Mouse (Mus musculus): ENCODE measurements around the gene Wwox. TPM values are rescaled to one million over a fixed set of nuclear protein-coding genes. Genes with fewer than 3 reads are reported as not detected.

Gene Wwox
- polyA plus RNA-seq, 1 experiment = 11.3 TPM

- Histone ChIP-seq H3K4me1 (ENCODE audit: control insufficient read depth, insufficient read depth, low read length) (no peaks in the 10 kb centered on the region), H3K4me3 (ENCODE audit: low read depth, low read length) (no peak overlapping the region), H3K9ac (ENCODE audit: low read depth, poor library complexity, severe bottlenecking) (no peak overlapping the region), H3K9me3 (replicated peaks; ENCODE audit: control insufficient read depth, insufficient read depth, low read length, poor library complexity, severe bottlenecking) (peaks cover 6% of the 10 kb centered on the region), H3K27ac (ENCODE audit: insufficient read depth, low read length) (no peak overlapping the region), H3K36me3 (ENCODE audit: control insufficient read depth, insufficient read depth, low read length, poor library complexity, severe bottlenecking) (no peaks in the 10 kb centered on the region), H3K27me3 (ENCODE audit: control insufficient read depth, insufficient read depth, low read length, poor library complexity, severe bottlenecking) (no peaks in the 10 kb centered on the region)
- no peak for TF ChIP-seq POLR2A (IDR thresholded peaks at IDR 0.05; ENCODE audit: insufficient read depth, low read length)
- TF ChIP-seq EP300 (IDR thresholded peaks at IDR 0.05; ENCODE audit: insufficient read depth, low read depth, low read length) = no peak
Measured at GRCm38 (mm10) chr8:115249688-115250366, 810.4 kb downstream of the Wwox start.

GRCm38 (mm10) chr8:115255550-115255949 lies 816.1 kb downstream of the Wwox start:
- H3K9ac ChIP-seq (ENCODE audit: low read depth, poor library complexity, severe bottlenecking) = no peak overlapping the region
- no peaks in the 10 kb centered on the region for H3K36me3 ChIP-seq (ENCODE audit: control insufficient read depth, insufficient read depth, low read length, poor library complexity, severe bottlenecking)
- no peaks in the 10 kb centered on the region for H3K4me1 ChIP-seq (ENCODE audit: control insufficient read depth, insufficient read depth, low read length)
- no peaks in the 10 kb centered on the region for H3K9me3 ChIP-seq (replicated peaks; ENCODE audit: control insufficient read depth, insufficient read depth, low read length, poor library complexity, severe bottlenecking)
- no peaks in the 10 kb centered on the region for H3K27me3 ChIP-seq (ENCODE audit: control insufficient read depth, insufficient read depth, low read length, poor library complexity, severe bottlenecking)
- TF ChIP-seq CTCF (IDR thresholded peaks at IDR 0.05; ENCODE audit: low read depth, low read length) = no peak
- no peak for TF ChIP-seq POLR2A (IDR thresholded peaks at IDR 0.05; ENCODE audit: insufficient read depth, low read length)
- no peak for TF ChIP-seq EP300 (IDR thresholded peaks at IDR 0.05; ENCODE audit: insufficient read depth, low read depth, low read length)
- H3K4me3 ChIP-seq (ENCODE audit: low read depth, low read length) = no peak overlapping the region
- H3K27ac ChIP-seq (ENCODE audit: insufficient read depth, low read length) = no peak overlapping the region

GRCm38 (mm10) chr8:115257417-115257816 lies 818.0 kb downstream of the Wwox start:
- TF ChIP-seq CTCF (IDR thresholded peaks at IDR 0.05; ENCODE audit: low read depth, low read length) = no peak
- TF ChIP-seq POLR2A (IDR thresholded peaks at IDR 0.05; ENCODE audit: insufficient read depth, low read length) = no peak
- no peak for TF ChIP-seq EP300 (IDR thresholded peaks at IDR 0.05; ENCODE audit: insufficient read depth, low read depth, low read length)
- Histone ChIP-seq H3K27me3 (ENCODE audit: control insufficient read depth, insufficient read depth, low read length, poor library complexity, severe bottlenecking) (no peaks in the 10 kb centered on the region), H3K27ac (ENCODE audit: insufficient read depth, low read length) (no peak overlapping the region), H3K9me3 (replicated peaks; ENCODE audit: control insufficient read depth, insufficient read depth, low read length, poor library complexity, severe bottlenecking) (no peaks in the 10 kb centered on the region), H3K4me1 (ENCODE audit: control insufficient read depth, insufficient read depth, low read length) (no peaks in the 10 kb centered on the region), H3K4me3 (ENCODE audit: low read depth, low read length) (no peak overlapping the region), H3K36me3 (ENCODE audit: control insufficient read depth, insufficient read depth, low read length, poor library complexity, severe bottlenecking) (no peaks in the 10 kb centered on the region), H3K9ac (ENCODE audit: low read depth, poor library complexity, severe bottlenecking) (no peak overlapping the region)

GRCm38 (mm10) chr8:115259806-115260205 lies 820.4 kb downstream of the Wwox start:
- TF ChIP-seq EP300 (IDR thresholded peaks at IDR 0.05; ENCODE audit: insufficient read depth, low read depth, low read length) = no peak
- TF ChIP-seq POLR2A (IDR thresholded peaks at IDR 0.05; ENCODE audit: insufficient read depth, low read length) = no peak
- no peak for TF ChIP-seq CTCF (IDR thresholded peaks at IDR 0.05; ENCODE audit: low read depth, low read length)
- Histone ChIP-seq H3K36me3 (ENCODE audit: control insufficient read depth, insufficient read depth, low read length, poor library complexity, severe bottlenecking) (no peaks in the 10 kb centered on the region), H3K4me1 (ENCODE audit: control insufficient read depth, insufficient read depth, low read length) (no peaks in the 10 kb centered on the region), H3K27me3 (ENCODE audit: control insufficient read depth, insufficient read depth, low read length, poor library complexity, severe bottlenecking) (no peaks in the 10 kb centered on the region), H3K9me3 (replicated peaks; ENCODE audit: control insufficient read depth, insufficient read depth, low read length, poor library complexity, severe bottlenecking) (no peaks in the 10 kb centered on the region; the same call in 1 of the 2 replicates), H3K9ac (ENCODE audit: low read depth, poor library complexity, severe bottlenecking) (no peak overlapping the region), H3K4me3 (ENCODE audit: low read depth, low read length) (no peak overlapping the region), H3K27ac (ENCODE audit: insufficient read depth, low read length) (no peak overlapping the region)

GRCm38 (mm10) chr8:115267196-115267595 lies 827.7 kb downstream of the Wwox start:
- no peaks in the 10 kb centered on the region for H3K4me1 ChIP-seq (ENCODE audit: control insufficient read depth, insufficient read depth, low read length)
- no peaks in the 10 kb centered on the region for H3K36me3 ChIP-seq (ENCODE audit: control insufficient read depth, insufficient read depth, low read length, poor library complexity, severe bottlenecking)
- H3K4me3 ChIP-seq (ENCODE audit: low read depth, low read length) = no peak overlapping the region
- H3K9me3 ChIP-seq (replicated peaks; ENCODE audit: control insufficient read depth, insufficient read depth, low read length, poor library complexity, severe bottlenecking) = peaks cover 4% of the 10 kb centered on the region
- no peaks in the 10 kb centered on the region; the same call in 1 of the 2 replicates for H3K27me3 ChIP-seq (ENCODE audit: control insufficient read depth, insufficient read depth, low read length, poor library complexity, severe bottlenecking)
- H3K9ac ChIP-seq (ENCODE audit: low read depth, poor library complexity, severe bottlenecking) = no peak overlapping the region
- H3K27ac ChIP-seq (ENCODE audit: insufficient read depth, low read length) = no peak overlapping the region
- TF ChIP-seq CTCF (IDR thresholded peaks at IDR 0.05; ENCODE audit: low read depth, low read length) (no peak), POLR2A (IDR thresholded peaks at IDR 0.05; ENCODE audit: insufficient read depth, low read length) (no peak), EP300 (IDR thresholded peaks at IDR 0.05; ENCODE audit: insufficient read depth, low read depth, low read length) (no peak)

- H3K9me3 ChIP-seq (replicated peaks; ENCODE audit: control insufficient read depth, insufficient read depth, low read length, poor library complexity, severe bottlenecking) = peaks cover 4% of the 10 kb centered on the region
- H3K9ac ChIP-seq (ENCODE audit: low read depth, poor library complexity, severe bottlenecking) = no peak overlapping the region
- H3K4me3 ChIP-seq (ENCODE audit: low read depth, low read length) = no peak overlapping the region
- no peaks in the 10 kb centered on the region for H3K4me1 ChIP-seq (ENCODE audit: control insufficient read depth, insufficient read depth, low read length)
- no peak for TF ChIP-seq CTCF (IDR thresholded peaks at IDR 0.05; ENCODE audit: low read depth, low read length)
- TF ChIP-seq POLR2A (IDR thresholded peaks at IDR 0.05; ENCODE audit: insufficient read depth, low read length) = no peak
- TF ChIP-seq EP300 (IDR thresholded peaks at IDR 0.05; ENCODE audit: insufficient read depth, low read depth, low read length) = no peak
- H3K27me3 ChIP-seq (ENCODE audit: control insufficient read depth, insufficient read depth, low read length, poor library complexity, severe bottlenecking) = no peaks in the 10 kb centered on the region; the same call in 1 of the 2 replicates
- no peak overlapping the region for H3K27ac ChIP-seq (ENCODE audit: insufficient read depth, low read length)
- no peaks in the 10 kb centered on the region for H3K36me3 ChIP-seq (ENCODE audit: control insufficient read depth, insufficient read depth, low read length, poor library complexity, severe bottlenecking)
Measured at GRCm38 (mm10) chr8:115269601-115270000, 830.1 kb downstream of the Wwox start.

Measured in ES-Bruce4 (cell line).